Mouse (Mus musculus): ENCODE results near the gene Ccpg1os. TPM values are rescaled to one million over a fixed set of nuclear protein-coding genes. Genes with fewer than 3 reads are reported as not detected.

The Ccpg1os gene
- polyA plus RNA-seq, 1 experiment from 2014 or later, result 4.8 TPM

- TF ChIP-seq EP300 (IDR thresholded peaks at IDR 0.05; ENCODE audit: low read depth), result no peak
- no peak for TF ChIP-seq CTCF (IDR thresholded peaks at IDR 0.05; ENCODE audit: low read depth)
- H3K27ac ChIP-seq (ENCODE audit: low read depth), result no peak overlapping the region
- H3K4me2 ChIP-seq (ENCODE audit: low read depth, low read length), result no peak overlapping the region
- no peak for ATAC-seq
- no peaks in the 10 kb centered on the region for H3K9me3 ChIP-seq (ENCODE audit: low read length)
- H3K27me3 ChIP-seq (ENCODE audit: insufficient read depth, low read length), result no peaks in the 10 kb centered on the region
- no peak overlapping the region for H3K9ac ChIP-seq (replicated peaks)
- no peaks in the 10 kb centered on the region for H3K4me1 ChIP-seq (ENCODE audit: insufficient read depth)
- WGBS (ENCODE audit: insufficient replicate concordance), result 79% methylated on average over 5 of the region's 5 CpGs
- H3K36me3 ChIP-seq (replicated peaks; ENCODE audit: insufficient read depth, low read length), result peaks cover 39% of the 10 kb centered on the region
- no peak for DNase-seq
- H3K4me3 ChIP-seq (ENCODE audit: low read depth, low read length), result no peak overlapping the region
Observed at GRCm38 (mm10) chr9:73020566-73021097, 35.5 kb upstream of the Ccpg1os start.

GRCm38 (mm10) chr9:73019841-73020240, 34.7 kb upstream of the Ccpg1os start:
- Histone ChIP-seq H3K4me1 (ENCODE audit: insufficient read depth) (no peaks in the 10 kb centered on the region), H3K27ac (ENCODE audit: low read depth) (no peak overlapping the region), H3K36me3 (replicated peaks; ENCODE audit: insufficient read depth, low read length) (peaks cover 44% of the 10 kb centered on the region), H3K9me3 (ENCODE audit: low read length) (no peaks in the 10 kb centered on the region), H3K4me3 (ENCODE audit: low read depth, low read length) (no peak overlapping the region), H3K4me2 (ENCODE audit: low read depth, low read length) (no peak overlapping the region), H3K27me3 (ENCODE audit: insufficient read depth, low read length) (no peaks in the 10 kb centered on the region), H3K9ac (replicated peaks) (no peak overlapping the region)
- no peak for TF ChIP-seq EP300 (IDR thresholded peaks at IDR 0.05; ENCODE audit: low read depth)
- no peak for TF ChIP-seq CTCF (IDR thresholded peaks at IDR 0.05; ENCODE audit: low read depth)
- ATAC-seq, result no peak
- no peak for DNase-seq
- 86% methylated on average over 10 of the region's 10 CpGs for WGBS (ENCODE audit: insufficient replicate concordance)

GRCm38 (mm10) chr9:73014724-73015123, 29.5 kb upstream of the Ccpg1os start:
- H3K9ac ChIP-seq (replicated peaks), result no peak overlapping the region
- H3K27me3 ChIP-seq (ENCODE audit: insufficient read depth, low read length), result no peaks in the 10 kb centered on the region
- no peak overlapping the region for H3K4me2 ChIP-seq (ENCODE audit: low read depth, low read length)
- H3K4me1 ChIP-seq (ENCODE audit: insufficient read depth), result no peaks in the 10 kb centered on the region
- TF ChIP-seq CTCF (IDR thresholded peaks at IDR 0.05; ENCODE audit: low read depth) (no peak), EP300 (IDR thresholded peaks at IDR 0.05; ENCODE audit: low read depth) (no peak)
- H3K27ac ChIP-seq (ENCODE audit: low read depth), result no peak overlapping the region
- DNase-seq (no peak), ATAC-seq (no peak)
- WGBS (ENCODE audit: insufficient replicate concordance), result 84% methylated on average over 13 of the region's 13 CpGs
- H3K36me3 ChIP-seq (replicated peaks; ENCODE audit: insufficient read depth, low read length), result peaks cover 61% of the 10 kb centered on the region
- no peaks in the 10 kb centered on the region for H3K9me3 ChIP-seq (ENCODE audit: low read length)
- no peak overlapping the region for H3K4me3 ChIP-seq (ENCODE audit: low read depth, low read length)

GRCm38 (mm10) chr9:73012629-73013028, 27.4 kb upstream of the Ccpg1os start:
- H3K27ac ChIP-seq (ENCODE audit: low read depth), result no peak overlapping the region
- no peaks in the 10 kb centered on the region for H3K4me1 ChIP-seq (ENCODE audit: insufficient read depth)
- peaks cover 48% of the 10 kb centered on the region for H3K36me3 ChIP-seq (replicated peaks; ENCODE audit: insufficient read depth, low read length)
- DNase-seq, result no peak
- H3K27me3 ChIP-seq (ENCODE audit: insufficient read depth, low read length), result no peaks in the 10 kb centered on the region
- no peak overlapping the region for H3K4me2 ChIP-seq (ENCODE audit: low read depth, low read length)
- H3K4me3 ChIP-seq (ENCODE audit: low read depth, low read length), result no peak overlapping the region
- H3K9ac ChIP-seq (replicated peaks), result no peak overlapping the region
- WGBS (ENCODE audit: insufficient replicate concordance), result 88% methylated on average over 4 of the region's 4 CpGs
- no peak for TF ChIP-seq EP300 (IDR thresholded peaks at IDR 0.05; ENCODE audit: low read depth)
- 0 out of 2 replicates have a peak, but pooled peaks have one; percentile 23 for TF ChIP-seq CTCF (IDR thresholded peaks at IDR 0.05; ENCODE audit: low read depth)
- H3K9me3 ChIP-seq (ENCODE audit: low read length), result no peaks in the 10 kb centered on the region
- no peak for ATAC-seq

- no peak for ATAC-seq
- no peak for DNase-seq
- H3K27ac ChIP-seq (ENCODE audit: low read depth), result no peak overlapping the region
- no peak overlapping the region for H3K4me3 ChIP-seq (ENCODE audit: low read depth, low read length)
- TF ChIP-seq CTCF (IDR thresholded peaks at IDR 0.05; ENCODE audit: low read depth) (no peak), EP300 (IDR thresholded peaks at IDR 0.05; ENCODE audit: low read depth) (no peak)
- no peak overlapping the region for H3K9ac ChIP-seq (replicated peaks)
- no peak overlapping the region for H3K4me2 ChIP-seq (ENCODE audit: low read depth, low read length)
- no peaks in the 10 kb centered on the region for H3K27me3 ChIP-seq (ENCODE audit: insufficient read depth, low read length)
- no peaks in the 10 kb centered on the region for H3K9me3 ChIP-seq (ENCODE audit: low read length)
- peaks cover 25% of the 10 kb centered on the region for H3K36me3 ChIP-seq (replicated peaks; ENCODE audit: insufficient read depth, low read length)
- no peaks in the 10 kb centered on the region for H3K4me1 ChIP-seq (ENCODE audit: insufficient read depth)
- WGBS (ENCODE audit: insufficient replicate concordance), result 47% methylated on average over 3 of the region's 3 CpGs
Observed at GRCm38 (mm10) chr9:73008384-73008783, 23.2 kb upstream of the Ccpg1os start.

GRCm38 (mm10) chr9:73006175-73006574, 21.0 kb upstream of the Ccpg1os start:
- DNase-seq, result no peak
- no peaks in the 10 kb centered on the region for H3K9me3 ChIP-seq (ENCODE audit: low read length)
- no peak overlapping the region for H3K27ac ChIP-seq (ENCODE audit: low read depth)

More at GRCm38 (mm10) chr9:73006175-73006574, 21.0 kb upstream of the Ccpg1os start:
- no peak overlapping the region for H3K4me3 ChIP-seq (ENCODE audit: low read depth, low read length)
- H3K4me1 ChIP-seq (ENCODE audit: insufficient read depth), result no peaks in the 10 kb centered on the region
- no peak for ATAC-seq
- H3K36me3 ChIP-seq (replicated peaks; ENCODE audit: insufficient read depth, low read length), result peaks cover 16% of the 10 kb centered on the region
- TF ChIP-seq CTCF (IDR thresholded peaks at IDR 0.05; ENCODE audit: low read depth), result peak; percentile 48
- TF ChIP-seq EP300 (IDR thresholded peaks at IDR 0.05; ENCODE audit: low read depth), result no peak
- no peak overlapping the region for H3K9ac ChIP-seq (replicated peaks)
- H3K4me2 ChIP-seq (ENCODE audit: low read depth, low read length), result no peak overlapping the region
- WGBS (ENCODE audit: insufficient replicate concordance), result 88% methylated on average over 3 of the region's 3 CpGs
- no peaks in the 10 kb centered on the region for H3K27me3 ChIP-seq (ENCODE audit: insufficient read depth, low read length)

Measured in liver, postnatal 0 days (tissue).